Mouse (Mus musculus) heart, postnatal 0 days (tissue): ENCODE measurements at regions not wholly inside any gene's neighbourhood (a gene's known extent, or its start where the extent isn't known, plus 50 kb on each side); places are given as distances from the start of the nearest gene placed in this dataset.

Source experiments
- CTCF ChIP-seq: IDR thresholded peaks from 2 replicates; pipeline ENCODE4 v1.5.1; 2016; ENCODE audit warnings: antibody characterized with exemption, control low read depth, low read depth
- EP300 ChIP-seq: IDR thresholded peaks from 2 replicates; pipeline ENCODE4 v1.6.1; 2016; ENCODE audit warnings: antibody characterized with exemption, low read depth

DNA sequence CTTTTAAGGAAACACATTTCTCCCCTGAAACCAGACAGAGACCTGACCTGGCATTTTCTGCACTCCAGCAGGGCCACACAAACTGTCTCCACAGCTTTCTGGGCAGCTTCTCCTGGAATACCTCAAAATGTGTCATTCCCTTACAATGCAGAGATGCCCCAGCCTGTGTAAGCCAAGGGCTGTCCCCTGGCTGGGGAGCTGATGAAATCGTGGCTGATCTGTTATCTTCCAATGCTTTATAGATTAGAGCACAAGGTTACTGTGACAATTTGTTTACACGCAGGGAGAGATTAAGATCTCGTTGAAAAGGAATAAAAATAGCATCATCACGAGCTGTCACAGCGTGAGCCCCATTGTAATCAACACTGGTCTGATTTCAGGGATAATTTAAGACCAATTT lies 421.4 kb upstream of the Nr2f2 start:
- TF ChIP-seq CTCF (no peak), EP300 (no peak)
